Mouse (Mus musculus) lung, adult 2 months (tissue): ENCODE measurements around the gene Ccdc150. TPM values are rescaled to one million over a fixed set of nuclear protein-coding genes. Genes with fewer than 3 reads are reported as not detected.

Experiments used
- DNase-seq: peaks from one replicate; pipeline ENCODE4 v3.0.0; 2022
- H3K4me1 ChIP-seq: fragments of 200-500 bp; 2 replicates; pipeline ENCODE4 v1.6.1; 2011; ENCODE audit warnings: low read length; ENCODE audit not compliant: control insufficient read depth, insufficient read depth
- H3K4me3 ChIP-seq: fragments of 200-500 bp; replicated peaks from 2 replicates; pipeline ENCODE3; 2011; ENCODE audit warnings: low read depth, mild to moderate bottlenecking, control low read depth, low read length; ENCODE audit errors: extremely low read depth
- CTCF ChIP-seq: fragments of 200-500 bp; IDR thresholded peaks from 2 replicates; pipeline ENCODE4 v1.5.1; 2011; ENCODE audit warnings: mild to moderate bottlenecking, low read length, control low read depth; ENCODE audit not compliant: insufficient read depth
- POLR2A ChIP-seq: fragments of 200-500 bp; IDR thresholded peaks from 2 replicates; pipeline ENCODE4 v1.6.1; 2011; ENCODE audit warnings: low read depth, mild to moderate bottlenecking, control low read depth, low read length, borderline replicate concordance; ENCODE audit errors: extremely low read depth
- WGBS: fragments of 180-500 bp; shearing (Covaris S2); methylation state at CpG from one replicate; pipeline ENCODE4 v1.1.7; 2018; 5-methylcytosine and 5-hydroxymethylcytosine counted together
- polyA plus RNA-seq: library from polyadenylated mRNA; depleted of rRNA; stranded (reverse); fragments of >200 nt; gene quantifications from 2 replicates; pipeline ENCODE4 v1.2.3, GENCODE M21; 2012; rRNA removed

Ccdc150 gene
- polyA plus RNA-seq, 1 experiment = 0.25 TPM

DNA sequence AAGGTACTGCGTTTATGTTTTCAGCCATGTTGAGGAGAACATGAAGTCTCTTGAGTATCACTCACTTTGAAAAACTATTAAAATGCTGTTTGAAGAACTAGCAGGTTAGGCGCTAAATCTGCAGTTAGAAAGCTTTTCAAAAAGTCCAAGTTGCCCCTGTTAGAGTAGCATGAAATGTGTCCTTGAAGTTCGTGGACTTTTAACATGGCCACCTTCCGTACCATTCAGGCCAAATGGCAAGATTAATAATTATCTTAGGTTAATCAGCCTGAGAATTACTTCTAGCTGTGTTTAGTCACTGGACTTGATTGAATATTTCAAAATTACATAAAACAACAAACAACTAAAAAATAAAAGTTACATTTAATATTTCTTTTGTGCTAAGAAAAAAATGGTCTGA lies 104.3 kb downstream of the Ccdc150 start:
- TF ChIP-seq CTCF (no peak), POLR2A (no peak)
- no peaks in the 10 kb centered on the region for H3K4me1 ChIP-seq
- no peak overlapping the region for H3K4me3 ChIP-seq
- DNase-seq = no peak
- WGBS = 94% methylated on average over 4 of the region's 4 CpGs

DNA sequence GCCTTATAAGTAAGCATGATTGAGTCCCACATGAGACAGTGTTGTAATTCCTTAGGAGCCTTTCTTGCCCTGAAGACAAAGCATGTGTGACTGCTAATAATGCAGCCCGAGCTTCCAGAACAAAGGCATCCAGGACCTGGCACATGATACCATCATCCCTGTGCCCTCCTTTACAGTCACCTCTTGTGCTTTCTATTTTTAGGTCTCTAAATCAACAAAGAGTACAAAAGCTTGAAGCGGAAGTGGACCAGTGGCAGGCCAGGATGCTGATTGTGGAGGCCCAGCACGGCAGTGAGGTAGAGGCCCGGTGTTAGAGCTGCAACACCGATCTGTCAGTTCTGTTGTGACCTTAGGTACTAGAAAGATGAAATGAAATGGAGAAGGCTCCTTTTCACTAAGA lies 105.0 kb downstream of the Ccdc150 start:
- Histone ChIP-seq H3K4me3 (no peak overlapping the region), H3K4me1 (no peaks in the 10 kb centered on the region)
- no peak for DNase-seq
- TF ChIP-seq CTCF (no peak), POLR2A (no peak)
- WGBS = 45% methylated on average over 5 of the region's 5 CpGs

DNA sequence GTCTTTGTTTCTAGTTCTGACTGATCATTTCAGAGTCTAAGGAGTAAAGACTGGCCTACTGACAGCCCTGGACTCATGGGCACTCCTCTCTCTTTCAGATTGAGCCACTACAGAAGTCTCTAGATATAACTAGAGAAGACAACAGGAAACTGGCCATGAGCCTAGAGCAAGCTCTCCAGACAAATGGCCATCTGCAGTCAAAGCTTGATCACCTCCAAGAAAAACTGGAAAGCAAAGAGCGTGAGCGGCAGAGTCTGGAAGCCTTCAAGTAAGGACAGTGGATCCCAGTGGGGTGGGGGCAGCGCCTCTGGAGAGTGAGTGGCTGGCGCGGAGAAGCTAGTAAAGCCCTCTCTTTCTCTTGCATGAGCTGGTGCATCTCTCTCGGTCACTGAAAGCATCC lies 106.1 kb downstream of the Ccdc150 start:
- TF ChIP-seq POLR2A = no peak
- no peak for TF ChIP-seq CTCF
- DNase-seq = no peak
- 79% methylated on average over 6 of the region's 6 CpGs for WGBS
- H3K4me3 ChIP-seq = no peak overlapping the region
- H3K4me1 ChIP-seq = no peaks in the 10 kb centered on the region

GRCm38 (mm10) chr1:54377506-54378051 lies 127.1 kb downstream of the Ccdc150 start:
- Histone ChIP-seq H3K4me1 (no peaks in the 10 kb centered on the region), H3K4me3 (no peak overlapping the region)
- no peak for TF ChIP-seq CTCF
- TF ChIP-seq POLR2A = no peak
- DNase-seq = no peak

DNA sequence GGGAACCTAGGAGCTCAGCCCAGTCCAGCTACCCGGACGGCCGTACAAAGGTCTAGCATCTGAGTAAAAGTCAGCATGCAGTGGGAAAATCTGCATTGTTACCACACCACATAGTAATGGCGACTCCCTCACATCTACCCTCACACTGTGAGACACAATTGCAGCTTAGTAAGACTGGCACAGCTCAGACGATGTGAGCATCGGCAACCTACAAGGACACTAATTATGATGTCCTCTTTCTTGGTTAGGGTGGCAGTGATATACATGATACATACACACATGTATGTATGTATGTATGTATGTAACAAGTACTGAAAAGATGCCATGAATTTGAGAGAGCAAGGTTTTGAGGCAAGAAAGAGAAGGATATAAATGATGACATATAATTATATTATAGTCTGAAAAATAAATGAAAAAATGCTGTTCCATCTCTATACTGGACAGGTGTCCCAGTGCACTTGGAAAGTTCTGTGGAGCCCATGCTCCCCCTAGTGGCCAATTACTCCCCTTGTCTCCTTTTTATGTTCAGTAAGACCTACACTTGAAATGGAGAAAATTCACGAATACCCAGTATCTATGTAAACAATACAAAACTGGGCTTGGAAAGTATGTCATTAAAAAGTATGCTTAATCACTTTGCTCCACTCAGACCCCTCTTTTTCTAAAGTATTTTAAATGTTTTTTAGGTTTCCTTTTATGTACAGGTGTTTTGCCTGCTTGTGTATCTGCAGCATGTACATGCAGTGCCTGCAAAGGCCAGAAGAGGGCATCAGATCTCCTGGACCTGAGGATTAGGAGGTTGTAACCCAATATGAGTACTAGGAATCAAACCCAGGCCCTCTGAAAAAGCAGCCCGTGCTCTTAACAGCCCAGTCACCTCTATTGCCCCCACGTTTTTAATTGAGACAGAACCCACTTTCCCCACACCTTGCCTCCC lies 130.8 kb downstream of the Ccdc150 start:
- WGBS = 83% methylated on average over 9 of the region's 9 CpGs
- H3K4me3 ChIP-seq = no peak overlapping the region
- peak; percentile 38 for DNase-seq
- TF ChIP-seq POLR2A (no peak), CTCF (peak; percentile 52)
- no peaks in the 10 kb centered on the region for H3K4me1 ChIP-seq

- DNase-seq = no peak
- 53% methylated on average over 1 of the region's 1 CpGs for WGBS
- TF ChIP-seq POLR2A (no peak), CTCF (no peak)
- no peak overlapping the region for H3K4me3 ChIP-seq
- no peaks in the 10 kb centered on the region for H3K4me1 ChIP-seq
Observed at GRCm38 (mm10) chr1:54384221-54384620, 133.7 kb downstream of the Ccdc150 start.

DNA sequence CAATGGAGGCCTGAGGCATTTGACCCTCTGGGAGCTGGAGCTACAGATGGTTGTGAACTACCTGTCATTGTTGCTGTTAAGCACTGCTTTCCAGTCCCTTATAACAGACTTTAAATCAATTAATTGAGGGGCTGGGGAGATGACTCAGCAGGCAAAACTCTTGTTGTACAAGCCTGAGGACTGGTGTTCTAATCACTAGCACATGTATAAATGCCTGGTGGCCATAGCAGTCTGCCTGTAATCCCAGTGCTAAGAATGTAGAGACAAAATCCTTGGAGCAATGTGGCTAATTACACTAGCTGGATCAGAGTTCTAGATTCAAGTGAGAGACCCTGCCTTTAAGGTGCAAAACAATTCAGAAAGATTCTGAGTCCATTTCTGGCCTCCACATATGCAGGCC lies 152.3 kb downstream of the Ccdc150 start:
- no peak for TF ChIP-seq POLR2A
- no peak for TF ChIP-seq CTCF
- Histone ChIP-seq H3K4me3 (no peak overlapping the region), H3K4me1 (no peaks in the 10 kb centered on the region)
- DNase-seq = no peak

Other genes starting within 250 kb of the Ccdc150 start
- 5.8 and 7.7 TPM in 2 replicates for gene Hecw2, start 55.5 kb upstream of the Ccdc150 start, polyA plus RNA-seq
- 2.6 and 4.5 TPM in 2 replicates for gene Gtf3c3, start 188.3 kb downstream of the Ccdc150 start, polyA plus RNA-seq